Mouse (Mus musculus): ENCODE data around the gene Klhl21. TPM values are rescaled to one million over a fixed set of nuclear protein-coding genes. Genes with fewer than 3 reads are reported as not detected.

Klhl21 gene
- polyA plus RNA-seq, 2 experiments from 2014 or later = 2.2 to 4.2 TPM

DNA sequence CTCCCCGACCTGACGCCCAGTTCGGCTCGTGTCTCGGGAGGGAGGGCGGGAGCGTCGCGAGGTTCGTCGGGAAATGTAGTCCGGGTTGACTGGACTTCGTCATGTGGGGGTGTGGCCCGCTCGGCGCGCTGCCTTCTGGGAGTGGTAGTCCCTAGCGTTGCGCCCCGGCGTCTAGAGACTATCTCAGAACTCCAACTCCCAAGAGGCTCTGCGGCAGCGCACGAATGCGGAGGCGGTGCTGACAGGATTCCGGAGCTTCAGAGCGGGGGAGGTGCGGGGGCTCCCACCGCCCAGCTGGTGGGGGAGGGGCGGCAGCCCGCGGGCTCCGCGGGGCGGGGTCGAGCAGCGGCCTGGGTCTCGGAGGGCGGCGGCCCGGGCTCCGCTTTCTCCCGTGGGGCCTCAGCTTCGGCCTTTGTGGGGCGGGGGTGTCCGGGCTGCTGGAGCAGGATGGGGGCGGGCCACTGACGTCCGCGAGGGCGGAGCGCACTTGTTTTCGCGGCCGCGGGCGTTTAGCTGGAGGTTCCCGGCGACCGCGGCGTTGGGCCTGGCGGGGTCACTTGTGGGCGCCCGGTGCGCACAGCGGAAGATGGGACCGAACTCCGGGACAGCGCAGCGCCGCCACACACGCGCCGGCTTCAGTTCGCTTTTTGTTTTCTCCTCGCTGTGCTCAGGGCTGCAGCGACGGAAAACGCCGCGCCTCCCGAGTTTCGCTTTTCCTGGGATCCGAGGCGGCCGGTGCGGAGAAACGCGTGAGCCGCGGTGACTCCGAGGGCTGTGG, 12.2 kb upstream of the Klhl21 start, which contains the start of gene Phf13:
TSS of gene Phf13 (minus strand) at position 86 of the 778 bp plus-strand sequence.
- peak; percentile 93 for ATAC-seq

DNA sequence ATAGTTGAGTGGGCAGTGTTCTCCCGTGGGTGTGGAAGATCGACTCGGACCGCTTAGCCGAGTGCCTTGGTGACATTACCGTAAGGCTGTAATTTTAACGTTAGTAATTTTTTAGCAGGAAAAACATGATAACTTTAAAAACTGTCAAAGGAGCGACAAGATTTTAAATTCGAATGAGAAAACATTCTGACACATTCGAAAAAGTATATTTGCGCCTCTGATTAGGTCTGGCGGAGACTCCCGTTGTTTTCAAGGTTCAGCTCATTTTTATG, 11.7 kb upstream of the Klhl21 start:
- no peak for ATAC-seq

DNA sequence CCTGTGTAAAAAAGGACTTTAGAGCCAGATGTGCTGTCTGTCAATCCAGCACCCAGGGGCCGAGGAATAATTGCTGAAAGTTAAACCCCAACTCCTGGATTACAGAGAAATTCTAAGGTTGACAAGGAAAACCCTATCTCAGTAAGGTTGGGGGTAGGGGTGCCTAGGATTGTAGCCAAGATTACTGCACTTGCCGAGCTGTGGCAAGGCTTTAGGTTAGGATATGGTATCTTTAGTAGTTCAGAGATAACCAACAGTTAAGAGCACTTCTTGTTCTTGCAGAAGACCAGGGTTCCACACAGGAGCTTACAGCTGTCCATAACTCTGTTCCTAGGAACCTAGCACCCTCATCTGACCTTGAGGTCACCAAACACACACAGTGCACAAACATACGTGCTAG, 10.9 kb upstream of the Klhl21 start:
- ATAC-seq = no peak

DNA sequence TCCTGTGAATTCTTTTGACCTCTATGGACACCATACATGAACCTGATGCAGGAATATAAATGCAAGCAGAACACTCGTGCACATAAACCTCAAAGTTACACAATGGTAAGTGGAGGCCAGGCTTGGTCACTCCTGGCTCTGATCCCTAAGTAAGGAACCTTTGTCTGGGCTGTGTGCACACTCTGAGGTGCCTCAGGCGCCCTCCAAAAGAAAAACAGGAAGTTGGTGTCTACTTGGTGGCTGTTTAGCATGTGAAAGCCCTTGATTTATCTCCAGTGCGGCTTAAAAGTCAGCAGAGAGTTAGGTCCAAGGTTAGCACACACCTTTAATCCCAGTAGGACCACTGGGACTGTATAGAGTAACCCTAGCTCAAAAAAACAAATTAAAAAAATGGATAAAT, 9.1 kb upstream of the Klhl21 start:
- ATAC-seq = no peak

DNA sequence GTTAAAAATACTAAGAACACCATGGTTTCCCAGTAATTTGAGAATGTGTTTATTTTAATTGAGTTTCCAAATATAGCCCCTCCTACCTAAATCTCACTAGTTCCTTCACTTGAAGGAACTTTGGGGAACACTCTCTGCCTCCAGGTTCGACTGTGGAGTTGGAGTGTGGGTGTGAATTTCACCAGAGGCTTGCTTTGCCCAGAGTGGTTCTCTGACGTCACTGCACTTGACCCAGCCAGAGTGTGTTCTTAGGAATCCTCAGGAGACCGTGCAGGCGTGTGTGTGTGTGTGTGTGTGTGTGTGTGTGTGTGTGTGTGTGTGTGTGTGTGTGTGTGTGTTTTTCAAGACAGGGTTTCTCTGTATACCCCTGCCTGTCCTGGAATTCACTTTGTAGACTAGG, 7.7 kb upstream of the Klhl21 start:
- ATAC-seq = no peak

DNA sequence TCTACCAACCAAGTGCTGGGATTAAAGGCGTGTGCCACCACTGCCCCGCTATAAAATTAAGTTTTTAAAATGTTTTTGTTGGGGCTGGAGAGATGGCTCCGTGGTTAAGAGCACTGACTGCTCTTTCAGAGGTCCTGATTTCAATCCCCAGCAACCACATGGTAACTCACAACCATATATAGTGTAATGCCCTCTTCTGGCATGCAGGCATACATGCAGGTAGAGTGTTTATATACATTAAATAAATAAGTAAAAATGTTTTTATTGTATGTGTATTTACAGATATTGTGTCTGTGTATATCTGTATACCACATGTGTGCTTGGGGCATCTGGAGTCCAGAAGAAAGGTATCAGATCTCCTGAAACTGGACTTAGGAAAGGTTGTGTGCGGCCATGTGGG, 7.3 kb upstream of the Klhl21 start:
- ATAC-seq = no peak

DNA sequence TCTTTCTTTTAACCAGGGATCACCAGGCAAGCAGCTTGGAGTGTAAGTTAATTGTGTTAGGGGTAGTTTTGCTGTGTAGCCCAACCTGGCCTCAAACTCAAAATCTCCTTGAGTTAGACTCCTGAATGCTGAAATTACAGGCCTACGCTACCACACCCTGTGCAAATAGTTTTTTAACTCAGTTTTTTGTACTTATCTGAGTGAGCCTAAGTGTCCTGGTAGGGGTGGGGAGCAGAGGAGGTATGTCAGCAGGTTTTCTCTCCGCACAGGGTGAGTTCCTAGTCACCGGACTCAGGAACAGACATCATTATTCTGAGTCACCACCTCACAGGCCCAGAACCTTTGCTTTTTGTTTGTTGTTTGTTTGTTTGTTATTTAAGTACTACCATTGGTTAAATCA, 6.5 kb upstream of the Klhl21 start:
- no peak for ATAC-seq

DNA sequence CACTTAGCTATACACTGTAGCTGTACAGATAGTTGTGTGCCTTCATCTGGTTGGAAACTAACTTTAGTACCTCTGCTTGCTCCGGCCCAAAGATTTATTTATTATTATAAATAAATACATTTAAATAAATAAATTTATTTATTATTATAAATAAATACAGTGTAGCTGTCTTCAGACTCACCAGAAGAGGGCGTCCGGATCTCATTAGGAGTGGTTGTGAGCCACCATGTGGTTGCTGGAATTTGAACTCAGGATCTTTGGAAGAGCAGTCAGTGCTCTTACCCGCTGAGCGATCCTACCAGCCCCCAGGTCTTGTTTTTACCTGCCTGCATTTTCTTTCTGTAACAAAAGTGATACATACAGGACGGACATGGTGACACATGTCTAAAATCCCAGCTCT, 2.5 kb upstream of the Klhl21 start:
- no peak for ATAC-seq

DNA sequence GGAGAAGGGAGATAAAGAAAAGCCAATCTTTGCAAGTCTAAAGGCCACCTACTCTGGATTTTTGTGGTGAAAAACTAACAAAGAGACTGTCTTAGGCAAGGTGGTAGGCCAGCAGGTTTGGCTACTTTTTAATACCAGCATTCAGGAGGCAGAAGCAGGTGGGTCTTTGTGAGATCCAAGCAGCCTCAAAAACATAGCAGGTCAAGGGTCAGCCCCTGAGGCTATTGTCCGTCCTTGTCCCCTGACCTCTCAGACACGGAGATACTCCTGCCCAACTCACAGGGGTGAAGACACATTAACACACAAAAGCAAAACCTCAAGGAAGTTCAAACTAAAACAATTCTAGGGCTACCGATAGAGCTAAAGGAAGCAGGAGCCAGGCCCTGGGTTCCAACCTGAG, 1.8 kb upstream of the Klhl21 start:
- ATAC-seq = no peak

DNA sequence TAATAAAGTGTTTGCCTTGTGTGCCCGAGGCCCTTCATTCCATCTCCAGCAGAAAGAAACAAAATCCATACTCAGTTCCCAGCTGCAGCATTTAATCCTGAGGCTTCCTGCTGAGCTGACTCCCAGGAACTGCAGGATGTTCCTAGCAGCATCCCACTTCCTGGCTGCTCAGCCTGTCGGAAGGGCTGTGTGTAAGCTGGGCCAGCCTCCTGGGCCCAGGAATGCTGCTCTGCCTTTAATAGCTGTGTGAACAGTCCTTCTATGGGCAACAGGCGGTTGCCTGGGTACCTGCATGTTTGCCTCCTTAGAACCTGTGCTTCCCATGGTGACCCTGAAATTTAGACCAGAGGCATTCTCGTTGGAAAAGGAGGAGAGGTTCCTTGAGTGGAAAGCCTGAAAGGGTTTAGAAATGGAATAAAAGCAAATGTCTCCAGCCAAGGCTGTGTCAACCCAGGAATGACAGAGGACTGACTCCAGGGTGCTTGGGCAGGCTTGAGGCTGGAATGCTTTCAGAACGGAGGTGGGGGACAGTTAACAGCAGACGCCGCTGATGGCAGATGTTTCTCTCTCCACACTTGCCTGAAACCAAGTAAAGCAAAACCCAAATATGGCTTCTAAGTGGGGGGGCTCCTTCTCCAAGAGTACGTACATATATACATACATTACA, 989 bp upstream of the Klhl21 start:
- ATAC-seq = no peak

DNA sequence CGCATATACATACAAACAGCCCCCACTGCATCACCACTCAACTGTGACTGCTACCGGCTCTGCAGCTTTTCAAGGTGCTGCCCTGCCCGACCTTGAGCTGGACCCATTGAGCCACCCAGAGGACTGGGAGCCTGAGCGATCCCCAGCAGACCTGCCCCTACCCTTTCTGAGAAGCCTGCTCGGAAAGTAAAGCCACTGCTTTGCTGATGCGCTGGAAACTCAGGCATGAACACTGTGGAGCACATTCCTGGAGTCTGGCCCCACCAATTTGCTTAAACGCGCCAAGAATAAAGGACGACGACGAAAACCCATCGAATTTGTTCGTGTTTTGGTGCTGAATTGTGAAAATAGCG, 479 bp upstream of the Klhl21 start:
- no peak for ATAC-seq

DNA sequence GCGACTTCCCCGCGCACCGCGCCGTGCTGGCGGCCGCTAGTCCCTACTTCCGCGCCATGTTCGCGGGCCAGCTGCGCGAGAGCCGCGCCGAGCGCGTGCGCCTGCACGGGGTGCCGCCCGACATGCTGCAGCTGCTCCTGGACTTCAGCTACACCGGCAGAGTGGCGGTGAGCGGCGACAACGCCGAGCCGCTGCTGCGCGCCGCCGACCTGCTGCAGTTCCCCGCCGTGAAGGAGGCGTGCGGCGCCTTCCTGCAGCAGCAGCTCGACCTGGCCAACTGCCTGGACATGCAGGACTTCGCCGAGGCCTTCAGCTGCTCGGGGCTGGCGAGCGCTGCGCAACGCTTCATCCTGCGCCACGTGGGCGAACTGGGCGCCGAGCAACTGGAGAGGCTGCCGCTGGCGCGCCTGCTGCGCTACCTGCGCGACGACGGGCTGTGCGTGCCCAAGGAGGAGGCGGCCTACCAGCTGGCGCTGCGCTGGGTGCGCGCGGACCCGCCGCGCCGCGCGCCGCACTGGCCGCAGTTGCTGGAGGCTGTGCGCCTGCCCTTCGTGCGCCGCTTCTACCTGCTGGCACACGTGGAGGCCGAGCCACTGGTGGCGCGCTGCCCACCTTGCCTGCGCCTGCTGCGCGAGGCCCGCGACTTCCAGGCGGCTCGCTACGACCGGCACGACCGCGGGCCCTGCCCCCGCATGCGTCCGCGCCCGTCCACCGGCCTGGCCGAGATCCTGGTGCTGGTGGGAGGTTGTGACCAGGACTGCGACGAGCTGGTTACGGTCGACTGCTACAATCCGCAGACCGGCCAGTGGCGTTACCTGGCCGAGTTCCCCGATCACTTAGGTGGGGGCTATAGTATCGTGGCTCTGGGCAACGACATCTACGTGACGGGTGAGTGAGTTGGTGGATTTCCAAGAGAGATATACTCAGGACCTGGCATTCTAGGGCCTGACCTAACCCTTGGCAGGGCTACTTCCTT, 761 bp downstream of the Klhl21 start:
- peak; percentile 62 for ATAC-seq

DNA sequence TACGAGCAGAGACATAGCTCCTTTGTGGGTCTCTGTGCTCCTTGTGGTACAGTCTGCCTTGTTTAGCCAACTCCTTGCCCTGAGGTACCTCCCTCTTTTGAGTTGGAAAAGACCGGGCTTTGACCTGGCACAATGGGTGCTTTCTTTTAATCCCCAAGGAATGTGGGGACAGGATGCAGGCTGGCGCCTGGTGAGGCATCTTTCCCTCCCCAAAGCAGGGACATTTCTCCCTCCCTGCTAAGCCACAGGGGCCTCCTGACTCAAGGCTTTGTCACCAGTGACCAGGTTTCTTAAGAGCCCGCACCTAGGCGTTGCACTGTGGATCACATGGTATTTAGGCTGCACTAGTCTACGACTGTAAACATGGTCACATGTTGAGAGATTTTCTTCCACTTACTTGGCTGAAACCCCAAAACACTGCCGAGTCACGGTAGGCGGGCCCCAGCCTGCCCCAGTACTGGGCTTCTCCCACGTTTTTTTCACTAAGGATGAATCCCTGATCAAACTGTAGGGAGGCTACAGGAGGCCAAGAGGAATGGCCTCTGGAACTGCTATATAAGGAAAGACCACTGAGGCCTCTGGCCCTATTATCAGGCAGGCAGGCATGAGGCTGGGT, 1.6 kb downstream of the Klhl21 start:
- no peak for ATAC-seq

DNA sequence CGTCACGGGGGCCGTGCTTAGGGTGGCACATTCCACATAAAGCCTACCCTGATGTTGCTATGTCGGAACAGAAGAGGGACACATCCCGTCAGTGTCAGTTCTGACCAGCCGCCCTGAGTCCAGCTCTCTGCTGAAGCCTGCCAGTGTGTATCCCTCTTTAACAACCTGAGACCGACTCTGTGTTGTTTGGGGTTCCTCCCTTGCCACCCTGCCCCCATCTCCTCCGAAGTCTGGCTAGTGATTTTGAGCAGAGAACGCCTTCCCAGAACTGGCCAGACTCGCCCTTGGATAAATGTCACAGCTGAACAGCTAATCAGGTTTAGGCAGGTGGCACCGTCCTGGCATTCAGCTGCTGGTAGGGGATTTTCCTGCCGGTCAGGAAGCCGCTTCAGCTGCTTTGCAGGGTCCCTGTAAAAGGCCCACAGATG, 2.1 kb downstream of the Klhl21 start:
- no peak for ATAC-seq

DNA sequence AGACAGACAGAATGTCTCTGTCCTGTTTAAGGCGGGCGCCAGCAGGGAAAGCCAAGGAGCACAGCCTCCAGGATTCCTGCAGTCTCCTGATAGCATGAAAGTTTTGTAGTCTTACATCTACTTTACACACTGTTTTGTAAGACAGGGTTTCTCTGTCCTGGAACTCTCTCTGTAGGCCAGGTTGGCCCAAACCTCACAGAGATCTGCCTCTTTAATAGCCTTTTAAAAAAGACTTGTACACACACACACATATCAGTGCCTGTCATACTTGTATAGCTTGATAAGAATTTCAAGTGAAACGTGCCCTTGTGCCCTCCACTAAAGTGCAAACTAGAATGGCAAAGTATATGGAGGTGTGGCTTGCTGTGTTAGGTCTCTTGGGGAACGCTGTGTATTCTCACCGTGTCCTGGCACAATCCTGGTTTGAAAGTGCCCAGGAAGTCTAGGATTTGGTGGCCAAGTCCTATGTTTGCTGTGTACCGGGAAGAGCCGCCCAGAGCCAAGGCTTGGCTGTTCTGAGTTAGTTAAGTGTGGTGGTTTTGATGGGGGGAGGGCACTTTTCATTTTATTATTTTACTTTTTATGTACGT, 2.7 kb downstream of the Klhl21 start:
- no peak for ATAC-seq

DNA sequence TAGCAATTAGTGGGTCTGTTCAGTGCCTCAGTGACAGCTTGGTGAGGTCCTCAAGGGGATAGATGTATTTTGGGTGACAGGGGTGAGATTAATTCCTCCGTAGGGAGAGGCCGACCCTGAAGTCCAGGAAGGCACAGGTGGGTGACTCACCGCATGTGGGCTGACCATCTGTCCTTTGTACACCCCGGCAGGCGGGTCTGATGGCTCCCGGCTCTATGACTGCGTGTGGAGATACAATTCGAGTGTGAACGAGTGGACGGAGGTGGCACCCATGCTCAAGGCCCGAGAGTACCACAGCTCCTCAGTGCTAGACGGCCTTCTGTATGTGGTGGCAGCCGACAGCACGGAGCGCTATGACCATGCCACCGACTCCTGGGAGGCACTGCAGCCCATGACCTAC, 3.5 kb downstream of the Klhl21 start:
- ATAC-seq = no peak

DNA sequence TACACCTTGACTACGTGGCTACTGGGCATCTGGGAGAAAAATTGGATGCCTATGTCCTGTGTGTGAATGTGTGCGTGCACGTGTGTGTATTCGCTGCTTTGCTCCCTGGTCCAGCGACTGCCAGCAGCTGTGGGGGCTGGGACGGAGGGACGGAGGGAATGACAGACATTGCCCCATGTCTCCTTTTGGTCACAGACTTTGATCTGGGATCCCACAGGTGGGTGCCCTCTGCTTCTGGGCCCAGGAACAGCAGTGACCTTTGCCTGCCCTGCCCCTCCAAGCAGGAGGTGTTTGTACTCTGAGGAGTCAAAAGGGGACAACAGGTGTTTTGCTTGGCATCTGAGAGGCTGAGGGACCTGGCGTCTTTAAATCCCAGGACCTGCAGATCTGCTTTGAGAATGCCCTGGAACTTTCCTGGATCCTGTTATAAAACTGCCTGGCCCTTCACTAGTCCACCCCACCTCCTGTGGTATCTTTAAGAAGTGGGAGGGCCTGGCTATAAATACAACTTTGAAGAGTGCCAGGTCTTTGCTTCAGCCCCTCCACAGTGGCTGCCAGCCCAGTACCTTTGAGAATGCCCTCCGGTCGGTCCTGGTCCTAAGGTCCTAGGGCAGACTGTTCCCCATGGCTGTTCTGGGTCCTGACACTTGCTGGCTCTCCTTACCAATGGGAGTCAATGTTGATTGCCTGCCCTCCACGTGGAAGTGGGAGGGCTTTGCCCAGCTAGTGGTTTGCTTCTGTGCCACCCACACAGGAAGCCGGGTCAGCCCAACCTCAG, 4.6 kb downstream of the Klhl21 start:
- ATAC-seq = no peak

DNA sequence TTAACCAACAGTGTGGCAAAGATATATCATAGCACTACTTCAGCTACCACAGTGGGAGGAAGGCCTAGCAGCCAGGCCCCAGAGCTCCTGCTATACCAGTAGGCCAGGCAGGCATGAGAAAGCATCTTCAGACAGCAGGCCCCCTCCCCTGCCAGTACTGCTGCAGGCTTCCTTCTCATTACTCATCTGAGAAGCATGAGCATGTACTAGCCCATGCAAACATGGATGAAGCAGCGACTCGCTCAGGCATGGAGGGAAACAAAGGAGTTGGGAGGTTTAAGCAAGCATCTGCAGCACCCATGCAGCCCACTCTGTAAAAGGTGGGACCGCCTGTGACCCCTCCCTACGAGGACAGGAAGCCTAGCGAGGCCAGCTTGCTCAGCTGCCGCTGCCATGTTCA, 10.5 kb downstream of the Klhl21 start:
- ATAC-seq = no peak

DNA sequence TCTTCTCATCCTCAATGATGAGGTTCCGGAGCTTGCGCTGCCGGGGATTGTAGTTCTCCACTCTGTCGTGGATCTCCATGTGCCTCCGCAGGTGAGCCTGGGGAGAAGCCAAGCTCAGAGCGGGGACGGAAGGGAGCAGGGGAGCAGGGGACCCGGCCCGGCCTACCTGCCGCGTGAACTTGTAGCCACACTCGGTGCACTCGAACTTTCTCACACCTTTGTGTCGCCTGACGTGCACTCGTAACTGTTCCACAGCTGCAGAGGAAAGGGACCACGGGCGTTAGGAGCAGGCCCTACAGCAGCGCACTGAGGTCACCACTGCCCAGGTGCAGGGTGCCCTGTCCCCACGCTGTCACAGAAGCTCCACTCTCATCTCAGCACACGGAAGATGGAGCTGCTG, 11.4 kb downstream of the Klhl21 start:
- no peak for ATAC-seq

DNA sequence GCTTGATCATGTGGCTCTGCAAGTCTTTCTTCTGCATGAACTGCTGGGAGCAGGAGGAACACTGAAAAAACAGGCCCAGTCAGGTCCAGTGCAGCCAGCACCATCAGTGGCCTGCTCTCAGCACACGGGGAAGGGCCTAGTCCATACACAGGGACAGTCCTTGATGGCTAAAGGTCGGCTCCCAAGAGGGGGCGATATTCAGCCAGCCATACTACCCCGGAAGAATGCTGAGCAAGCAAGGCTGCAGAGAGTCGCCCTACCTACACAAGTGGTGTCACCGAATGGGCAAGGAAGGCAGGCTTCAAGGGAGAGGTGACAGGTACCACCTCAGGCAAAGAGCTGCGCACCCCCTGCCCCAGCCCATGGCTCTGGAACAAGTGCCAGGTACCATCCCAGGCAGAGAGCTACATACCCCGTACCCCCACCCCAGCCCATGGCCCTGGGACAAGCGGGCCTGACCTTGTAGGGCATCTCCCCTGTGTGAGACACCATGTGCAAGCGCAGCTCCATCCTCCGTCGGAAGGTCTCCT, 13.0 kb downstream of the Klhl21 start:
- no peak for ATAC-seq

DNA sequence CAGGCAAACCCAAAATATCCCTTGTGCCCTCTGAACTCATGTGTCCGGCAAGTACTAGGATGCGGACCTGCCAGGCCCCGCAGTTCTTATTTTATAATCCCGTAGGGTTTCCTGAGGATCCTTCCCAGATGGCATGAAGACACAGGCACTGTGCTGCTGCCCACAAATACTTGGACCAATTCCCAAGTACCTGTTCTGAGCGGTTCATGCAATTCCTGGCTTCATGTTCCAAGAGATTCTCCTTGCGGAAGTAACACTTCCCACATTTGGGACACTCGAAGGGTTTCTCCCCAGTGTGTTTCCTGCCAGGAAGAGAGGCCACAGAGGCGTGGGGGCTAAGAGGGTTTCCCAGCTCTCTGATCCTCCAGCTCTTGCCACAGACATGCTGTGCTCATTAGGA, 13.9 kb downstream of the Klhl21 start:
- no peak for ATAC-seq

DNA sequence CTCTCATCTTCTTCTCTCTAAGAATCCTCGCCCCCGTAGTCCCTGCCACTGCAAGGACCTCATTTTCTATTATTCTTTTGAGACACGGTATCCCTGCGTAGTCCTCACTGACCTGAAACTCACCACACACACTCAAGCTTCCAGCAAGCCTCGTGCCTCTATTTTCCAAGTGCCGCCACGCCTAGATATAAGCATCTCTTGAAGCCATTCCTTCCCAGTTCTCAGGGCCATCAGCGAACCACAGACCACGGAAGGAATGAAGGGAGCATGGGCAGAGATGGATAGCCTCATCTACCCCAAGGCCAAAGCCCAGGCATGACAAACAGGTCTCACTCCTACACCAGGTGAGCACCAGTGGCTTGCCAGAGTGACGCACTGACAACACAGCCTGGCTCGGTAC, 15.9 kb downstream of the Klhl21 start:
- no peak for ATAC-seq
